Mouse (Mus musculus) adrenal gland, adult (tissue): Measurements from ENCODE around the gene Esyt1.

Experiments used
- DNase-seq, 2 experiments: peaks; one replicate each; pipeline ENCODE4 v3.0.0; 2022 to 2023; ENCODE audit warnings: low spot score in 1 of 2; ENCODE audit not compliant: inconsistent age in 2 of 2

Esyt1 gene

GRCm38 (mm10) chr10:128543100-128543499 is 17.4 kb upstream of the Esyt1 start:
- DNase-seq = no peak

GRCm38 (mm10) chr10:128538340-128538870 is 12.7 kb upstream of the Esyt1 start:
- no peak for DNase-seq

GRCm38 (mm10) chr10:128536266-128536940 is 10.7 kb upstream of the Esyt1 start:
- peak; percentile 89 to 97 for DNase-seq

- no peak for DNase-seq
These were observed 10.1 kb upstream of the Esyt1 start for GRCm38 (mm10) chr10:128535624-128536265.

GRCm38 (mm10) chr10:128535206-128535605 is 9.5 kb upstream of the Esyt1 start:
- DNase-seq = no peak

- no peak for DNase-seq
These were observed 990 bp upstream of the Esyt1 start for GRCm38 (mm10) chr10:128526366-128527356.

- peak; percentile 64 to 85 for DNase-seq
These were observed 674 bp downstream of the Esyt1 start for GRCm38 (mm10) chr10:128524732-128525662.

- DNase-seq = no peak
These were observed 1.4 kb downstream of the Esyt1 start for GRCm38 (mm10) chr10:128524111-128524731.

GRCm38 (mm10) chr10:128522351-128522750 is 3.3 kb downstream of the Esyt1 start:
- no peak for DNase-seq

GRCm38 (mm10) chr10:128520591-128520990 is 5.1 kb downstream of the Esyt1 start:
- no peak for DNase-seq

GRCm38 (mm10) chr10:128518833-128519232 is 6.8 kb downstream of the Esyt1 start:
- peak; percentile 62 to 81 for DNase-seq

GRCm38 (mm10) chr10:128516677-128517076 is 9.0 kb downstream of the Esyt1 start:
- no peak for DNase-seq

GRCm38 (mm10) chr10:128516029-128516428 is 9.6 kb downstream of the Esyt1 start:
- no peak for DNase-seq

GRCm38 (mm10) chr10:128515044-128515443 is 10.6 kb downstream of the Esyt1 start:
- DNase-seq = no peak

GRCm38 (mm10) chr10:128511761-128512160 is 13.9 kb downstream of the Esyt1 start:
- no peak for DNase-seq

- DNase-seq = no peak
These were observed 14.5 kb downstream of the Esyt1 start for GRCm38 (mm10) chr10:128511189-128511588.

- DNase-seq = no peak
These were observed 15.4 kb downstream of the Esyt1 start for GRCm38 (mm10) chr10:128510301-128510700.

- DNase-seq = no peak
These were observed 15.8 kb downstream of the Esyt1 start for GRCm38 (mm10) chr10:128509831-128510230.

GRCm38 (mm10) chr10:128509203-128509602 is 16.5 kb downstream of the Esyt1 start:
- no peak for DNase-seq

- DNase-seq = no peak
These were observed 17.4 kb downstream of the Esyt1 start for GRCm38 (mm10) chr10:128508260-128508659.
